In genomic region chr6:72955517-72956198, GRCm38 (mm10) we compare ENCODE assay signal across 8 mouse cellular contexts. TPM values are rescaled to one million over a fixed set of nuclear protein-coding genes. Genes with fewer than 3 reads are reported as not detected.
DNase-seq lines count a peak whose midpoint lies in the region; ATAC-seq and TF ChIP-seq lines count a peak whose summit lies in the region.

No protein-coding gene starts in this region.

- DNase-seq in lung, embryonic 14.5 days, result peak; percentile 59
- DNase-seq in lung, adult 18-20 months, result no peak
- DNase-seq in cerebellum, adult 9-11 months, result peak; percentile 45
- DNase-seq in heart, postnatal 4 days, result peak; percentile 28
- peak; percentile 60 for DNase-seq in midbrain, embryonic 14.5 days
- DNase-seq in urinary bladder, postnatal 14 days (ENCODE audit: low spot score), result no peak
- no peak for DNase-seq in kidney, adult 11 months

- ATAC-seq in lung, embryonic 14.5 days (ENCODE audit: insufficient read depth), result no peak
- no peak for ATAC-seq in midbrain, embryonic 14.5 days (ENCODE audit: low FRiP score, low TSS enrichment)
- no peak for ATAC-seq in inflammation-experienced regulatory T-cells, adult 6 months

- peaks cover 11% of the 10 kb centered on the region for H3K4me1 ChIP-seq in lung, embryonic 14.5 days (ENCODE audit: insufficient read depth)
- peaks cover 25% of the 10 kb centered on the region; the same call in 1 of the 2 replicates for H3K4me1 ChIP-seq in midbrain, embryonic 14.5 days (ENCODE audit: control insufficient read depth, insufficient read depth, low read length)

- H3K4me2 ChIP-seq in lung, embryonic 14.5 days, result peak overlapping the region; percentile 88
- H3K4me2 ChIP-seq in midbrain, embryonic 14.5 days (ENCODE audit: low read length), result peak overlapping the region; percentile 60

- H3K36me3 ChIP-seq in lung, embryonic 14.5 days (ENCODE audit: insufficient read depth), result no peaks in the 10 kb centered on the region; the same call in 1 of the 2 replicates
- H3K36me3 ChIP-seq in midbrain, embryonic 14.5 days (ENCODE audit: control insufficient read depth, insufficient read depth, low read length), result no peaks in the 10 kb centered on the region

- H3K9ac ChIP-seq in lung, embryonic 14.5 days, result peak overlapping the region; percentile 95; the same call in 1 of the 2 replicates
- peak overlapping the region; percentile 100 for H3K9ac ChIP-seq in midbrain, embryonic 14.5 days (replicated peaks; ENCODE audit: low read length)

- H3K27me3 ChIP-seq in lung, embryonic 14.5 days (ENCODE audit: insufficient read depth, low read length), result no peaks in the 10 kb centered on the region
- H3K27me3 ChIP-seq in midbrain, embryonic 14.5 days (ENCODE audit: control insufficient read depth, insufficient read depth, low read length), result no peaks in the 10 kb centered on the region

- H3K4me3 ChIP-seq in lung, embryonic 14.5 days (ENCODE audit: low read depth, low read length), result peak overlapping the region; percentile 81
- H3K4me3 ChIP-seq in midbrain, embryonic 14.5 days (replicated peaks; ENCODE audit: low read depth, low read length), result peak overlapping the region; percentile 98

- no peaks in the 10 kb centered on the region for H3K9me3 ChIP-seq in lung, embryonic 14.5 days (ENCODE audit: low read depth, low read length)
- H3K9me3 ChIP-seq in midbrain, embryonic 14.5 days (ENCODE audit: control insufficient read depth, low read length), result no peaks in the 10 kb centered on the region

- 47% methylated on average over 8 of the region's 8 CpGs for WGBS in lung, embryonic 14.5 days
- 49% methylated on average over 8 of the region's 8 CpGs for WGBS in midbrain, embryonic 14.5 days

- peak overlapping the region; percentile 79 for H3K27ac ChIP-seq in lung, embryonic 14.5 days (ENCODE audit: low read depth)
- H3K27ac ChIP-seq in midbrain, embryonic 14.5 days (replicated peaks; ENCODE audit: low read depth, low read length), result peak overlapping the region; percentile 98

- no peak for TF ChIP-seq CTCF in lung, embryonic 14.5 days (IDR thresholded peaks at IDR 0.05; ENCODE audit: low read depth)

RNA-seq across cellular contexts. Expression of gene Tmsb10, which starts 2.9 kb away (rescaled TPM):
- polyA plus RNA-seq in lung, embryonic 14.5 days (2014; fragmentation: Nextera tagmentation; extraction: Ambion mirVana), result 3,115 and 3,305 TPM in 2 replicates
- 100 to 1,000 TPM; 848 to 855 TPM for total RNA-seq in heart, postnatal 4 days (2021)
- 5,692 and 7,005 TPM in 2 replicates for polyA plus RNA-seq in midbrain, embryonic 14.5 days (2014; fragmentation: Nextera tagmentation; extraction: Ambion mirVana)
- polyA plus RNA-seq in inflammation-experienced regulatory T-cells, adult 6 months (2017; shearing (Covaris generic)), result 1,000 to 10,000 TPM; 4,108 to 4,357 (median 4,244) TPM

RNA-seq across cellular contexts. Expression of gene Kcmf1, which starts 55.9 kb away (rescaled TPM):
- polyA plus RNA-seq in lung, embryonic 14.5 days (2014; fragmentation: Nextera tagmentation; extraction: Ambion mirVana), result 58.5 and 65.4 TPM in 2 replicates
- 10 to 100 TPM; 95.8 to 98.9 TPM for total RNA-seq in heart, postnatal 4 days (2021)
- 34.8 and 40.9 TPM in 2 replicates for polyA plus RNA-seq in midbrain, embryonic 14.5 days (2014; fragmentation: Nextera tagmentation; extraction: Ambion mirVana)
- polyA plus RNA-seq in inflammation-experienced regulatory T-cells, adult 6 months (2017; shearing (Covaris generic)), result 10 to 100 TPM in 2 of 3 experiments, 1 to 10 TPM in 1; 9.1 to 12.5 (median 10.3) TPM

Comparison
In these comparisons a context has a peak if more than half of its experiments do, and no peak if none do; other contexts are left out.
1. DNase-seq: peak in lung, embryonic 14.5 days (single experiment), cerebellum, adult 9-11 months (single experiment), heart, postnatal 4 days (single experiment) and midbrain, embryonic 14.5 days (single experiment); none in lung, adult 18-20 months (0 of 2), urinary bladder, postnatal 14 days (single experiment) and kidney, adult 11 months (single experiment).